Mouse (Mus musculus): ENCODE data around the gene Fer.

The Fer gene

DNA sequence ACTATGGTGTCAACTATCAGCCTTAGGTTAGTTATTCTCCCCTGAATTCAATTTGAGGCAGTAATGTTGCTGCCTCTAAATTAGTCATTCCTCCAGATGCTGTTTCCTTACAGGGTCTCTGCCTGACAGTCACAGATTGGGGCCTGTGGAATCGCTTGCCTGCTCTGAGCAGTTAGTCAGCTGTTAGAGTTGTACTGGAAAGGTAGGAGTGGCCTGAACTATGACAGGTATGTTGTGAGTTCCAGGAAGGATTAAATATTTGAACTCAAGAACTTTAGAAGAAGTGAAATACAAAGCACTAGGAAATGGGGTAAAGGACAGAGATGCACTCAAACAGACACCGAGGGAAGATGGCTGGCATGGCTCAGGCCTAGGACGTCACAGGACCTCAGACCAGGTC lies 233.9 kb downstream of the Fer start:
- DNase-seq = no peak

DNA sequence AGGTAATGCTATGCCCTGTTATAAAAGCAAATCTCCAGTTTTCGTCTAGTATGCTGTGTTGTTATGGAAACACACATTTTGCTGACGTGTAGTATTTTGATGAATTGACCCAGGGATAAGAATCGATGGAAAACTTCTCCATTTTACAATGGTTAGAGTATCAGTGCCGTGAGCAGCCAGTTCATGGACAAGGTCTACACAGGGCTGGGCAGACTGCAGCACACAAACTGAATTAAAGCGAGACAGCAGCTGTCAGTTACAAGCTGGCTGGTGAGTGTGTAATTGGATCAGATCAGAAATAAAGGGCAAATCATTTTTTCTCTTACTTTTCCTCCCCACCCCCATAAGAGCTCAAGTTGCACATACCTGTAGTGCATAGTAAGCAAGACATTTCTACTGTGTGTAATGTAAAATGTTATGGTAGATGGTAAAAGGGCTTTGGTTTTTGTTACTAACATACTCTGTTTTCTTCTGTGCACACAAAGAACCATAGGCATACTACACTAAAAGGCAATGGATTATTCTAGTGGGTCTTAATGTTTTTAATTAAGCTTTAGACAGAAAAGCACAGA lies 235.0 kb downstream of the Fer start:
- DNase-seq = no peak

DNA sequence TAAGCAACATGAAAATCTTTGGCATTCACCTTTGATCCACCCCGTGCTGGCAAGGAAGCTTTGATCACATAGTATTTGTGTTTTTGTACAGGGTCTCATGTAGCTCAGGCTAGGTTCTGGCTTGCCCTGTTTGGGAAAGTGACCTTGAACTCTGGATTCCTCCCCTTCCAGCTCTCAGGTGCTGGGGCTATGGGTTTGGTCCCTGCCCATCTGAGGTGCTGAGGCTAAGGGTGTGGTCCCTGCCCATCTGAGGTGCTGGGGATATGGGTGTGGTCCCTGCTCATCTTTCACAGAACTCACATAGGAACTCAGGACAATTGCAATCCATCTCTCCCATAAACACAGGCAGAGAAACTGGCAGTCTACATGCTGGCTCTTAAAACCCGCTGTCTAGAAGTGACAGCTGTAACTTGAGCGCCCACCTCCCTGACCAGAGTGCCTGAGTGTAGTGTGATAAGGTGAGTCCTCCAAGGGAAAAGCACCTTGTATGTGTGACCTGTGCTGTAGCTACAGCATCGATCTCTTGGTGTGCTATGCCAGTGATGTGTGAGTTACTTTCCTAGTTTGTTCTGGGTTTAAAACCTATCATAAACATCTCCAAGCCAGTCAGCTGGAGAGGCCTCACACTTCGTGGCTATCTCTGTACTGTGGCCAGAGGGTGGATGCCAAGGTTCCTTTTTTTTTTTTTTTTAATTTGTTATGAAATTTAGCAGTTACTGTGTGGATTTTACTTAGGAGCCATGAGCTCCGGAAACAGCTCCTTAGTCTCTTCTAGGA lies 236.7 kb downstream of the Fer start:
- no peak for DNase-seq

DNA sequence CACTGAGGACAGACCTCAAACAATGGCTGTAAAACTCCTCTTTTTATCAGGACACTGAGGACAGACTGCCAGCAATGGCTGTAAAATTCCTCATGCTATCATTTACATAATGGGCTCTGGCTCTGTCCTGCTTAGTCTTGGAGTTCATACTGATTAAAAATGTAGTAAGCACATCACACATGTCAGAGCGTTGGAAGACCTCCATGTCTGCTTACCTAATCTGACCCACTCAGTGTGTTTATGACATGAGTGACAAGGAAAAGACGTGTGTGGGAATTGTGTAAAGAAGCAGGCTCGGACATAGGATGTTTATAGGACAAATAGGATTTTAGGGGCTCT lies 237.3 kb downstream of the Fer start:
- DNase-seq = no peak

DNA sequence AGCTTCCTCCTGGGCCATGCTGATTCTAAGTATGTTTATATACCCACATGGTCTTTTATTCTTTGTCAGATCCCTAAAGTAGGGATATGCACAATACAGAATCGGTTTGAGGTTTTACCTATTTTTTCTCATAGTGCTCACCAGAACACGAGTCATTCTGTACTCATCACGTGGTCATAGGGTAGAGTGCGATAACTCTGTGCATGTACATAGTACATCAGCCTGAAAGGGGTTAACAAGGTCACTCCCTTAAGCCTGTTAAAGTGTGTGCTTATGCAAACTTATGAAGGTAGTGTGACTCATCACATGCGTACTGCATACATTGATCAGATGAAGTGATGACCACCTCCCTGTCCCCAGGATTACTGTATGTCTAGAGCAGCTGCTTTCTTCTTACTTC lies 245.9 kb downstream of the Fer start:
- no peak for DNase-seq

DNA sequence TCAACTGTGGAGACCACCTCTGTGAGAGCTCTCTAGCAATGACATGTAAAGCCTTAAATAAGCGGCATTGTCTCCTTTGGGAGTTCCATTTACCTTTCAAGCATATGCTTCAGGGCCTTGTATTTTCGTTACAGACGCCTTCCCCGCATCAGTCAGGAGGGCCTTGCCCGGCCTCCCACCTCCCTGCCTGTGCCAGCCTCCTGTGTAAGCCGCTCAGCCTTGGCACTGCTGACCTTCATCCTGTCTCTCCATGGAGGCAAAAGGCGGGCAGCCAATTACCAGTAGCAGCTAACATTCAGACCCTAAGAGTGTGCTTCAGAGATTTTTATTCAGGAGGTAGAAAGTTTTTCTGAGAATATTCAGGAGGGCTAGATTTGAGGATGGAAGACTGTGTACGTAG lies 247.0 kb downstream of the Fer start:
- DNase-seq = peak; percentile 50

DNA sequence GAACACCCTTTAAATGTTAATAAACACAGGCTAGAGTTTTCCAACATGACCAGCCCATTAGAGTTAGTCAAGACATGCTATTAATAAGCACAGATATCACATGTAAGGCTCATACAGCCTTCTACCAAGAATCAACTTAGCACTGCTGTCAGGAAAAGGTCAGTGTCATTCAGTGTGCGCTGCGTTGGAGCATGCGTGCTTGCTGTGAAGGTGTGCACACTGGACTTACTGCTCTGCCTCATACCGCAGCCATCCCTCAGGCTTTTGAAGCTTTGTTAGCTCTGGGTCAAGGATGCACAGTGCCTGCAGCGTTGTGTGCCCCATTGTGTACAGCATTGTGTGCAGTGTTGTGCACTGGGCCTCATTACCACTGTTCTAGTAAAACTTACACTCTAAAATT lies 250.8 kb downstream of the Fer start:
- DNase-seq = no peak

DNA sequence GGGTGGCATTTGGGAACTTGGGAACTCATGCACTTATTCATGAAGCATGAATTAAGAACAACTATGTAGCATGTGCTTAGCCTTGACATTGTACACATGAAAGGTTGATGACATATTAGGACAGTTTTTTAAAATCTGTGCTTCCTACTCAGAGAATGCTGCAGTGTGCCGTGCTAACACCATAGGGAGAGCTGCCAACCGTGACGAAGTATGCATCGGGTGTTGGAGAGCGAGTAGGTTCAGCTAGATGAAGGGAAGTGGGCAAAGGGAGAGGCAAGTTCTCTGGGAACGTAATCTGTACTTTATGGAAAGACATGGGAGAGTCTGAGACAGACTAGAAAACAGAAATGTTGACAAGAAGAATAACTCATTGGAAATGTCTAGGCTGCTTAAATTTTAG lies 253.9 kb downstream of the Fer start:
- no peak for DNase-seq

DNA sequence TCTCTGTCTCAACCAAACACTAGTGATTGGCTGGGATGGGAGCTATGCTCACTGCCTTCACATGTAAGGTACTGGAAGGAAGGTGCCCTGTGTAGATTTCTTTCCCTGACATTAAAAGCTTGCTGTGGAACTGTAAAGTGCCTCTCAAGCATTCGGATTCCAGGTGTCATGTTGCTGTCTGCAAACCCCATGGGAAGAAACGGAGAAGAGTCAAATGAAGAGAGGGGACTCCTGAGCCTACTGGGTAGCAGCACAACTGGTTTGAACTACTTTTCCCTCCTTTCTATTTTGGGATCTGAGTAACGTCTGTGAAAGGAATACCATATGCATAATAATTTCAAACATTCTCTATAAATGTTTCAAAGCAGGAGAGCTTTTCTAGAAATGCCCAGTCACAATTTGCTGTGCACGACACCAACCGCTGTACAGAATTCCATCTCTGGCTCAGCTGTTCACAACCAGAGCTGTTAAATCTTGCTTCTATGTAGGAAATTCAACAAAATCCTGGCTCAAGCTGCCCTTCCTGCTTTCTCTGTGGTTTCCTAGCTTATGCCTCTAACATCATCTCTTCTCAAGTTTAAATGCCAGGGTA lies 256.9 kb downstream of the Fer start:
- DNase-seq = no peak

DNA sequence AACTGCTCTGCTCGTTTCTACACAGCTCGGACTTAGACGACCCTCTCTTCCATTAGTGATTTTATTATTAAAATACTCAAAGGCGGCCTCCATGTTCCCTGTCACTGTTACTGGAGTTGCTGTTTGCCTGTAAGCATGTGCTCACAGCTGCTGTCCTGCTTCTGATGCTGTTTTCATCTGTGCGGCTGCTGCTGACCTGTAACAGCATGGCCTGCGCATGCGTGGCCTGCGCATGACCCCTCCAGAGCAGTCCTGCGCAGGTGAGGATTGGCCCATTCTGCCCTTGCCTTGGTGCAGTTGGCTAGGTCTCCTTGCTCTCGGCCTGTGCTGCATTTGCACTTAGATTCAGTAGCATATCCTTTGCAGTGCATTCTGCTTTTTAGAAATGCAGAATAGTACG lies 259.7 kb downstream of the Fer start:
- DNase-seq = no peak

DNA sequence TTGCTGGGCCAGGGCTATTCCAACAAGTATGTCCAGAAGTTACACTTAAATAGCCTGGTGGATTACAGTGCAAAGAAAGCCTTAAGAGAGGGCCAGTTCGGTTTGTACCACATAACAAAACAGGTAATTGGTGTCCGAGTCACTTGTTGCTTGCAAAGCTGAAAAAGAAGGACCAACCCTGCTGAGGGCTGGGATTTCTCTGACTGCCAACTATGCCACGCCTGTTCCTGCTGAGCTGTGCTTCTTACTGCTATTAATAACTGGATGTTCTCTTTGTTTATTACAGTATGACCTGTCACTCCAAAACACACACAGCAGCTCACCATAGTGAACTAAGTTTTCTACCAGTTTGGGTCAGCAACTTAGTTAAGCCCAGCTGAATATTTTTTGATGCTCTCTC lies 260.9 kb downstream of the Fer start:
- no peak for DNase-seq

DNA sequence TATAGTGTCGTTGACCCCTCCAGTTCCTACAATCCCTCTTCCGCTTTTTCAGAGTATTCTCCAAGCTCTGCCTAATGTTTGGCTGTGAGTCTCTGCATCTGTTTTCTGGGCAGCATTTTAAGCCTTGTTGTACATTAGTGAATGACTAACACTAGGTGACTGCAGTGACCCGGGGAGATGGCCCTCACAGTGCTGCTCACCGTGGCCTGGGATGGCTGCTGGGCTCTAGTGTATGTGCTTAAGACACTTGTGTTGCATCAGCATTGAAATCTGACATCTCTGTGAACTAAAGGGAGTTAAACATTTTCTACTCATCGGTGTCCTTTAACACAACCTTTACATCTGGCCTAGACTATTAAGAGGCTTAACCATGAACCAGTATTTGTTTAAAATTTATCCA lies 264.0 kb downstream of the Fer start:
- DNase-seq = no peak

DNA sequence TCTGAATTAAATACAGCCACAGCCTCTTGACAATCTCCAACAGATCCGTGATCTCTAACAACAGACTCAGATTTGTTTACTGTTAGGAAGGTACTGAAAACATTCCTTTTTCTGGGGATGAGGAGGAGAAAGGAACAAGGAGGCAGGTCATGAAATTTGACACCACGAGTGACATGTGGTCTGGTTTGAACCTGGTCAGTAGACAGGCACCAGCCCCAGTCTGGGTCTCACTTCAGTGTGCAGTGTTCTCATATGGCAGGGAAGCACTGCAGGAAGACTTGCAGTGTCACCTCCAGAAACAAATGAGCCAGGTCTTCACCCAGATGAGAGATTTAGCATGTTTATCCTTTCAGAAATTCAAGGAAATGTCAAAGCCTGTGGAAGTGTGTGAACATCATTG lies 266.9 kb downstream of the Fer start:
- DNase-seq = no peak

DNA sequence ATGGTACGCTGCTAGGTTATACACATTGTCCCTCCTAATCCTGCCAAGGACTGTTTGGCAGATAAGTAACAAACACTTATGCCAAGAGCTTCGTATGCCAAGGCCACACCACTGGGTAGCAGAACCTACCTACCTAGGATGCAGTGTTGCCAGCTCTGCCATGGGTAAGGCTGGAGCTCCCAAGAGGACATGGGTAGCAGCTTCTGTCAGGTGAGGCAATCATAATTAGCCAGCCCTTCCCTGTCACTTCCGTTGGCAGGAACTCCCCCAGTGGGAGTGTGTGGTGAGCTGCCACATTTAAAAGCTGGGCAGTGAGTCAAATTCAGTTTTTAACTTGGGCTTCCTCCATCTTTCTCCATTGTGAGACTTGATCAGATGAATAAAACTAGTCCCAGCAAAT lies 267.5 kb downstream of the Fer start:
- peak; percentile 84 for DNase-seq

DNA sequence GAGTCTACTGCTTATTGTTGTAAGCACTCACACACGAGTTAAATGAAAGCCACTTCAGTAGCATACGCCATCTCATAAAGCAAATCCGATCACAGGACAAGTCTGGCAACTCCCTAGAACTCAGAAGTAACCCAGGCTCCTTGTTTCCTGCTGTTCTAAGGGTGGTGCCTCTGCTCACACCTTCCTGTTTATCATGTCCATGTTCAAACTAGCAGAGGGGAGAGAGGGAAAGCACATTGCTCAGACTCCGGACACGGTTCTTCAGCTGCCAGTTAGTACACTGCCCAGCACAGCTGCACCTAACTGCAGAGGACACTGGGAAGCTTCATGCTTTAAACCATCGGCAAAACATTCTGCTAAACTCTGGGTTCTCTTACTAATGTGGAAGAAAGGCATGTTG lies 269.3 kb downstream of the Fer start:
- no peak for DNase-seq

DNA sequence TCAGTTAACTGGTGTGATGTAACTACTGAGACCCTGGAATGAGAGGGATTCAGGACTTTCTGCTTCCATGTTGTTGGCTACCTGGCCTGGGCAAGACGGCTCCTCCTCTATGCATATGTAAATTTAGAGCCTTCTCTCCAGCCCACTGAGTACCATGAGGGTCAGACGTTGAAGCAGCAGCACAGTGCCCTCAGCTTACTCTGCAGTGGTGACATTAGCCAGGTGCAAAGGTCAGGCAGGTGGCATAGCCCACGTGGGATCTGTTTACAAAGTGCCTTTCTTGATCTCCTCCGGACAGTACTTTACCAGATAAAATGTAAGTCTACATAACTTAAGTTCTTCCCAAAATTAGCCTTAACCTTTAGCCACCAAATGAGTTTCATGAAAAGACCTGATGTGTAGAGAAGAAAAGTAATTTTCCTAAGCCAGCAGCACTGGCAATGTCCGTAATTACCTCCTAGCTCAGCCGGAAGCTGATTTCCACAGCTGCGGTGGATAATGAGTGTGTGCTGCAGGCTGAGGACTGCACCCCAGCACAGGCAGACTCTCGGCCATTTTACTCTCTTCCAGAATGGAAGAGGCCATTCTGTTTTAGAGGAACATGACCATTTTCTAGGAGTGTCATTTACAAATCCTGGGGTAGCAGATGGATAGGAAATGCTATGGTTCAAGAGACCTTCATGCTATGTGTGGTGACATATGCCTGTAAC lies 273.2 kb downstream of the Fer start:
- DNase-seq = no peak

DNA sequence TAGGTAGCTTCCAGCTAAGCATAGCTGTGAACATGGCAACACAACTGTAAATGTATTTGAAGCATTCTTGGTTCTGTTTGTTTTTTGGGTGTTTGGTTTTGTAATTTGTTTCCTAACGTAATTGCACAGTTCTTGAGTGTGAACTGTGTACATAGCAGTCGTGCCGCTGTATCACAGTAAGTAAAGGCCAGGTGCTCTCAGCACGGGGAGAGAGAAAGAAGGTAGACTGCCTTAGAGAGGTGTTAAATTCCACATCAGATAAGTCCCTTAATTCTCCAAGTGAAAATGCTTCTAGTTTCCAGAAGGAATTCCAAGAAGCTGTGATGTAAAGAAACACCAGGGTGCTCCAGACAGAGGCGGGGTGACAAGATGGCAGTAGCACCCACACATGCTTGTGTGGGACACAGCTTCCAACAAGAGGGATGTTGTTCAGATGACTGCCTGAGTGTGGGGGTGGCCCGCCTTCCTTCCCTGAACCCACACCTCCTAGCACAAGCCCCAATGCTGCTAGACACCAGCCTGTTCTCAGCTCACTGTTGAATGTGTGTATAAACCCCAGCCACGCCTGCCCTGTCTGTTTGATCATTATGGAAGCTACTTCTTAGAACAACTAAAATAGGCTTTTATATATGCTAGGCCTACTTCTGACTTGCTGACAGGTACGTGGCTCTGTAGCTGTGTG lies 275.3 kb downstream of the Fer start:
- no peak for DNase-seq

DNA sequence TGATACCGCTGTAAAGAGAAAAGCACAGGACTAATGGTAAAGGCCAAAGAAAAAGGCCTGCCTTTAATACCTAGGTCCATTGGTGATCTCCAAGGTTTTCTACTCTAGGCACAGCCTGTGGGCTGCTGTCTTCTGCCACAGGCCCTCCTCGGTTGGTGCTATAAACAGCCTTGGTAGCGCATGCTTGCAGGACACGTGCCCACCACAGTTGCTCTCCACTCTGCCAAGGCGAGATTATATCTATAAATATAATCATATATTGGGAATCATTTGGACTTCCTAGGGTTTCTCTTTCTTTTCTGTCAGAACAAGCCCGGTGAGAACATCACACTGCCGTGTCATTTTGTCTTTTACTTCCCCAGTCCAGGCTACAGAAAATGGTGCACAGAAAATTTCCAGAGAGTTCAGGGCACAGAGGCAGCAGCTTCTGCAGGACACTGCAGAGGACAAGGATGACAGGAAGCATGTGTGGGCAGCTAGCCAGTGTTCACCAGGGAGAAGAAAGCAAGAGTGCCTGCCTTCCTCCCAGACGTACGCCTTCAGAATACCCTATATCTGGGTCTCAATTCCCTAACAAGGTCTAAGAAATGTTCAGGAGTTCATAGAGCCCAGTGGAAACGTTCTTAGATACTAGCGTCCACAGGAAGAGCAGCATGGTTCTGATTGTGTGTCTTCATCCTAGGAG lies 276.5 kb downstream of the Fer start:
- DNase-seq = no peak

DNA sequence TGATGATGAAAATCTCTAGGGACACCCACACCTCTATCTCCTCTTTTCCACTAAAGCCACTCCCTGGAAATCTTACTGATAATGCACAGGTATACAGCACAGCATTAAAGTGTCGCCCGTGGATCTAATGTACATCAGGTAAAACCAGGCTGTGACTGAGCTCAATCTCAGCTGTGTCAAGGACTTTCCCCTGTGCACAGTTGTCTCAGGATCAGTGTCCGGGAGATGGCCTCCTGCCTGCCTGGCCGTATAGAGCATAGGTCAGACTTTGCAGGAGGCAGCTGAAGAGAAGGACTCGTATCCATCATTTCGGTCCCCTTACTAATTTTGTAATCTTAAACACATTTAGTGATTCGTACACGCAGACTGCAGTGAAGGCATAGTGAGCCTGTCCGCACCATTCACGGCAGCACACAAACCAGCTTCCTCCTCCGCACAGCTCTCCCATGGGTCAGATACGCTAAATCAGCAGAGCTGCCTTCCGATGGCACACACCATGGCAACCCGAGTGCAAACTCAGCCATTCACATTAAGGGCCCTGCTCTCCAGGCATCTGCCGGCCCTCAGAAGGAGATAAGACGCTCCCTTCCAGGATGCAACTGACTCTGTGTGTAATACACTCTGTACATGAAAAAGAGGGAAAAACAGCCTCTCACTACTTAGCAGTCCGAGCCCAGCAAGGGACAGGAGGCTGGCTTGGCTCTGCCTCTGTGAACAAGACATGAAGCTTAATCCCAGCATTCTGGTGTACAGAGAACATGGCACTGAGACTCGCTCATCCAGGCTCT lies 277.4 kb downstream of the Fer start:
- no peak for DNase-seq

DNA sequence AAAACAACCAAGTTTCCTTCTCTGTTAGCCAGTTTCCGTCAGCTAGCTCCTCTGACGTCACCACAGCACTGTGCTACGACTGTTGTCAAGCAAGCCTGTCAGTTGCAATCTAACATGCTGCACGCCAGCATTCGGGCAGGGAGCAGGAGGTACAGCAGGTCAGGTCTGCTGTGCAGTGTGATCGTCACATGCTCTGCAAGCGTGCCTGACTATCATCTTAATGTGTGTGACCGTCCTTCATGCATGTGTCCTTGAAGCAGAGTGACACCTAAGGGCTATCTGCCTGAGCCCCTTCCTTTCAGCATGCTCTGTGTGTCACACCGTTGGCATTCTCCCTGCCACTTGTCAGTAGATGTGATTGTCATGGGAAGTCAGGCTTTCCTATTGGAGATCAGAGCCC lies 279.0 kb downstream of the Fer start:
- DNase-seq = no peak

DNA sequence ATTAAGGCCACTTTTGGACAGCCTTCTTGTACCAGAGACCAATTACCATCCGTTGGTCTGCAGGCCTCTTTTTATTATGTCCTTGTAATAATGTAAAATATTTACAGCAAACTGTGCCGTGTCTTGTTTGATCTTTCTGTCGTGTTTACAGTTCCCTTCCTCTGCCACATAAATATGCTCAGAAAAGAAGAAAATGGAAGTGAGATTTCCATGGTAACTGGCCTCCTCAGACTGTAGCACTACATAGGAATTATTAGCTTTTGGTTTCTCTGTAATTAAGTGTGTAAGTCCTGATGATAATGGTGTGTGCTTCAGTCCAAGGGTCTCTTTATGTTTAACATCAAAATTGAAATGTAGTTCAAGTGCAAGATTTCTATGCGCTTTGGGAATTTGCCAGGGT lies 283.5 kb downstream of the Fer start:
- DNase-seq = no peak

DNA sequence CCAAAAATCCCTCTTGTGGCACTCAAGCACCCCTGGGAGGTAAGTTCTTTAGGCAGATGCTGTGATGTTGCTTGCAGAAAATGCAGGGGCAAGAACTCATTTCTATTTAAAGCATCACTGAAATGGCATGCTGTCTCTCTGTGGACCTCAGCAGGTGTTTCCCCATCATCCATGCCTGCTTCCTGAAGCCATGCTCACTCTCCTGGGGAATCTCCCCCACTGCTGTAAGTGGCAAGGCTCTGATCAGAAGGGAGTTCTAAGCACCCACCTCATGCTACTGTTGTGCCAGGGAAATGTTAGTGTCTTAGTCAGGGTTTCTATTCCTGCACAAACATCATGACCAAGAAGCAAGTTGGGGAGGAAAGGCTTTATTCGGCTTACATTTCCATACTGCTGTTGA lies 287.9 kb downstream of the Fer start:
- DNase-seq = no peak

All from cerebellum, adult 11-12 months (tissue).